Mouse (Mus musculus) layer of hippocampus, postnatal 25 days (tissue): Measurements from ENCODE around the gene Atp1a1. TPM values are rescaled to one million over a fixed set of nuclear protein-coding genes. Genes with fewer than 3 reads are reported as not detected.

Experiments
- DNase-seq, 2 experiments: peaks; one replicate each; pipeline ENCODE4 v3.0.0; 2022; ENCODE audit warnings: mixed read lengths in 2 of 2, low spot score in 1 of 2; ENCODE audit errors: extremely low spot score in 1 of 2
- total RNA-seq, 2 experiments: library from RNA; stranded (reverse); gene quantifications; 2 replicates each; pipeline ENCODE4 v1.2.3; 2021

The Atp1a1 gene
- total RNA-seq, 2 experiments from 2014 or later = 496 to 507 TPM

GRCm38 (mm10) chr3:101562510-101563209 is 41.8 kb downstream of the Atp1a1 start:
- DNase-seq = no peak

- DNase-seq = no peak
Observed at GRCm38 (mm10) chr3:101561948-101562347, 42.5 kb downstream of the Atp1a1 start.

GRCm38 (mm10) chr3:101560841-101561522 is 43.5 kb downstream of the Atp1a1 start:
- DNase-seq = no peak

- no peak for DNase-seq
Observed at GRCm38 (mm10) chr3:101556712-101557111, 47.8 kb downstream of the Atp1a1 start.

- DNase-seq = no peak
Observed at GRCm38 (mm10) chr3:101552621-101553620, 51.6 kb downstream of the Atp1a1 start.

- no peak for DNase-seq
Observed at GRCm38 (mm10) chr3:101551457-101552230, 52.8 kb downstream of the Atp1a1 start.

- DNase-seq = no peak
Observed at GRCm38 (mm10) chr3:101549749-101550148, 54.7 kb downstream of the Atp1a1 start.

- DNase-seq = no peak
Observed at GRCm38 (mm10) chr3:101544116-101544515, 60.4 kb downstream of the Atp1a1 start.

- no peak for DNase-seq
Observed at GRCm38 (mm10) chr3:101541571-101541970, 62.9 kb downstream of the Atp1a1 start.

GRCm38 (mm10) chr3:101540568-101540967 is 63.9 kb downstream of the Atp1a1 start:
- DNase-seq = no peak

- DNase-seq = no peak
Observed at GRCm38 (mm10) chr3:101536322-101536721, 68.2 kb downstream of the Atp1a1 start.

- DNase-seq = no peak
Observed at GRCm38 (mm10) chr3:101534311-101534710, 70.2 kb downstream of the Atp1a1 start.

GRCm38 (mm10) chr3:101533373-101533772 is 71.1 kb downstream of the Atp1a1 start:
- no peak for DNase-seq

- DNase-seq = no peak
Observed at GRCm38 (mm10) chr3:101530928-101531327, 73.6 kb downstream of the Atp1a1 start.

- DNase-seq = no peak
Observed at GRCm38 (mm10) chr3:101528900-101529594, 75.4 kb downstream of the Atp1a1 start.

GRCm38 (mm10) chr3:101528157-101528899 is 76.2 kb downstream of the Atp1a1 start:
- no peak for DNase-seq

- DNase-seq = no peak
Observed at GRCm38 (mm10) chr3:101526603-101527002, 77.9 kb downstream of the Atp1a1 start.
